Mouse (Mus musculus): ENCODE measurements around the gene Tbc1d23. TPM values are rescaled to one million over a fixed set of nuclear protein-coding genes. Genes with fewer than 3 reads are reported as not detected.

Gene Tbc1d23
- polyA plus RNA-seq, 1 experiment from 2014 or later: 23.2 TPM

- Histone ChIP-seq H3K27me3 (replicated peaks) (no peaks in the 10 kb centered on the region), H3K4me3 (replicated peaks) (no peak overlapping the region), H3K36me3 (peaks cover 6% of the 10 kb centered on the region), H3K4me2 (no peak overlapping the region), H3K9me3 (no peaks in the 10 kb centered on the region), H3K9ac (no peak overlapping the region), H3K27ac (no peak overlapping the region), H3K4me1 (peaks cover 2% of the 10 kb centered on the region; the same call in 1 of the 2 replicates)
- ATAC-seq (ENCODE audit: insufficient read depth, low FRiP score, low read depth): no peak
- 89% methylated on average over 6 of the region's 6 CpGs for WGBS
Measured at GRCm38 (mm10) chr16:57171570-57171969, 59.7 kb downstream of the Tbc1d23 start.

- Histone ChIP-seq H3K27me3 (replicated peaks) (no peaks in the 10 kb centered on the region), H3K4me1 (peaks cover 2% of the 10 kb centered on the region; the same call in 1 of the 2 replicates), H3K4me2 (no peak overlapping the region), H3K9me3 (no peaks in the 10 kb centered on the region), H3K27ac (no peak overlapping the region), H3K36me3 (peaks cover 6% of the 10 kb centered on the region), H3K9ac (no peak overlapping the region), H3K4me3 (replicated peaks) (no peak overlapping the region)
- 93% methylated on average over 8 of the region's 8 CpGs for WGBS
- ATAC-seq (ENCODE audit: insufficient read depth, low FRiP score, low read depth): no peak
Measured at GRCm38 (mm10) chr16:57171161-57171560, 60.1 kb downstream of the Tbc1d23 start.

- no peak for ATAC-seq (ENCODE audit: insufficient read depth, low FRiP score, low read depth)
- Histone ChIP-seq H3K4me1 (peaks cover 2% of the 10 kb centered on the region; the same call in 1 of the 2 replicates), H3K4me3 (replicated peaks) (no peak overlapping the region), H3K9me3 (no peaks in the 10 kb centered on the region), H3K27ac (no peak overlapping the region), H3K27me3 (replicated peaks) (no peaks in the 10 kb centered on the region), H3K9ac (no peak overlapping the region), H3K4me2 (no peak overlapping the region), H3K36me3 (peaks cover 3% of the 10 kb centered on the region; the same call in 1 of the 2 replicates)
- WGBS: 68% methylated on average over 4 of the region's 4 CpGs
Measured at GRCm38 (mm10) chr16:57168236-57168635, 63.1 kb downstream of the Tbc1d23 start.

GRCm38 (mm10) chr16:57167514-57167912 is 63.8 kb downstream of the Tbc1d23 start:
- Histone ChIP-seq H3K27ac (peak overlapping the region; percentile 95; the same call in 1 of the 2 replicates), H3K4me2 (peak overlapping the region; percentile 71), H3K27me3 (replicated peaks) (no peaks in the 10 kb centered on the region), H3K4me1 (peaks cover 2% of the 10 kb centered on the region; the same call in 1 of the 2 replicates), H3K9me3 (no peaks in the 10 kb centered on the region), H3K9ac (no peak overlapping the region; the same call in 1 of the 2 replicates), H3K36me3 (peaks cover under 1% of the 10 kb centered on the region; the same call in 1 of the 2 replicates), H3K4me3 (replicated peaks) (peak overlapping the region; percentile 95)
- peak; percentile 36; the same call in 1 of the 2 replicates for ATAC-seq (ENCODE audit: insufficient read depth, low FRiP score, low read depth)
- 17% methylated on average over 5 of the region's 5 CpGs for WGBS

- Histone ChIP-seq H3K27ac (peak within 1 kb of the TSS; percentile 95), H3K4me1 (peaks cover 2% of the 10 kb centered on the region; the same call in 1 of the 2 replicates), H3K36me3 (0 out of 2 replicates have a peak, but pooled peaks cover 2% of the 10 kb centered on the region), H3K4me2 (peak within 1 kb of the TSS; percentile 71), H3K9ac (peak within 1 kb of the TSS; percentile 88), H3K4me3 (replicated peaks) (peak within 1 kb of the TSS; percentile 95), H3K27me3 (replicated peaks) (no peaks in the 10 kb centered on the region), H3K9me3 (no peaks in the 10 kb centered on the region)
- WGBS: under 1% methylated on average over 58 of the region's 58 CpGs
- peak; percentile 96 for ATAC-seq (ENCODE audit: insufficient read depth, low FRiP score, low read depth)
Measured at GRCm38 (mm10) chr16:57166611-57167513, 64.4 kb downstream of the Tbc1d23 start, which contains the start of gene Nit2. TSS of gene Nit2 (minus strand) at chr16:57167341.

GRCm38 (mm10) chr16:57166086-57166485 is 65.2 kb downstream of the Tbc1d23 start:
- H3K4me2 ChIP-seq: peak overlapping the region; percentile 71
- no peaks in the 10 kb centered on the region for H3K9me3 ChIP-seq
- H3K4me3 ChIP-seq (replicated peaks): peak overlapping the region; percentile 95
- no peak for ATAC-seq (ENCODE audit: insufficient read depth, low FRiP score, low read depth)
- peak overlapping the region; percentile 95; the same call in 1 of the 2 replicates for H3K27ac ChIP-seq
- H3K4me1 ChIP-seq: peaks cover 2% of the 10 kb centered on the region; the same call in 1 of the 2 replicates
- no peak overlapping the region; the same call in 1 of the 2 replicates for H3K9ac ChIP-seq
- 0 out of 2 replicates have a peak, but pooled peaks cover 3% of the 10 kb centered on the region for H3K36me3 ChIP-seq
- WGBS: 75% methylated on average over 6 of the region's 6 CpGs
- H3K27me3 ChIP-seq (replicated peaks): no peaks in the 10 kb centered on the region

GRCm38 (mm10) chr16:57165157-57165556 is 66.1 kb downstream of the Tbc1d23 start:
- no peak overlapping the region for H3K4me3 ChIP-seq (replicated peaks)
- H3K36me3 ChIP-seq: 0 out of 2 replicates have a peak, but pooled peaks cover 5% of the 10 kb centered on the region
- H3K27me3 ChIP-seq (replicated peaks): no peaks in the 10 kb centered on the region
- WGBS: 95% methylated on average over 5 of the region's 5 CpGs
- H3K4me2 ChIP-seq: no peak overlapping the region
- no peaks in the 10 kb centered on the region for H3K9me3 ChIP-seq
- no peak overlapping the region for H3K9ac ChIP-seq
- ATAC-seq (ENCODE audit: insufficient read depth, low FRiP score, low read depth): no peak
- no peak overlapping the region for H3K27ac ChIP-seq
- peaks cover 2% of the 10 kb centered on the region; the same call in 1 of the 2 replicates for H3K4me1 ChIP-seq

GRCm38 (mm10) chr16:57163694-57164093 is 67.6 kb downstream of the Tbc1d23 start:
- Histone ChIP-seq H3K9ac (no peak overlapping the region), H3K4me3 (replicated peaks) (no peak overlapping the region), H3K27me3 (replicated peaks) (no peaks in the 10 kb centered on the region), H3K36me3 (peaks cover 8% of the 10 kb centered on the region; the same call in 1 of the 2 replicates), H3K4me1 (peaks cover 2% of the 10 kb centered on the region; the same call in 1 of the 2 replicates), H3K27ac (no peak overlapping the region), H3K4me2 (no peak overlapping the region), H3K9me3 (no peaks in the 10 kb centered on the region)
- ATAC-seq (ENCODE audit: insufficient read depth, low FRiP score, low read depth): no peak
- WGBS: 75% methylated on average over 1 of the region's 1 CpGs

GRCm38 (mm10) chr16:57162841-57163240 is 68.5 kb downstream of the Tbc1d23 start:
- ATAC-seq (ENCODE audit: insufficient read depth, low FRiP score, low read depth): no peak
- Histone ChIP-seq H3K9me3 (no peaks in the 10 kb centered on the region), H3K4me1 (peaks cover 2% of the 10 kb centered on the region; the same call in 1 of the 2 replicates), H3K4me2 (no peak overlapping the region), H3K36me3 (peaks cover 15% of the 10 kb centered on the region; the same call in 1 of the 2 replicates), H3K27me3 (replicated peaks) (no peaks in the 10 kb centered on the region), H3K27ac (no peak overlapping the region), H3K9ac (no peak overlapping the region), H3K4me3 (replicated peaks) (no peak overlapping the region)
- whole genome bisulfite sequencing: 90% methylated on average over 5 of the region's 5 CpGs

GRCm38 (mm10) chr16:57159835-57160234 is 71.5 kb downstream of the Tbc1d23 start:
- no peaks in the 10 kb centered on the region for H3K4me1 ChIP-seq
- H3K36me3 ChIP-seq: peaks cover 27% of the 10 kb centered on the region
- H3K27ac ChIP-seq: no peak overlapping the region
- H3K27me3 ChIP-seq (replicated peaks): no peaks in the 10 kb centered on the region
- H3K9ac ChIP-seq: no peak overlapping the region
- no peak overlapping the region for H3K4me2 ChIP-seq
- no peaks in the 10 kb centered on the region for H3K9me3 ChIP-seq
- ATAC-seq (ENCODE audit: insufficient read depth, low FRiP score, low read depth): no peak
- 63% methylated on average over 7 of the region's 7 CpGs for WGBS
- H3K4me3 ChIP-seq (replicated peaks): no peak overlapping the region

- H3K9me3 ChIP-seq: no peaks in the 10 kb centered on the region
- 69% methylated on average over 4 of the region's 4 CpGs for WGBS
- ATAC-seq (ENCODE audit: insufficient read depth, low FRiP score, low read depth): no peak
- no peaks in the 10 kb centered on the region for H3K27me3 ChIP-seq (replicated peaks)
- H3K4me1 ChIP-seq: no peaks in the 10 kb centered on the region
- H3K9ac ChIP-seq: no peak overlapping the region
- H3K36me3 ChIP-seq: peaks cover 27% of the 10 kb centered on the region
- H3K27ac ChIP-seq: no peak overlapping the region
- no peak overlapping the region for H3K4me3 ChIP-seq (replicated peaks)
- no peak overlapping the region for H3K4me2 ChIP-seq
Measured at GRCm38 (mm10) chr16:57157728-57158127, 73.6 kb downstream of the Tbc1d23 start.

- Histone ChIP-seq H3K4me3 (replicated peaks) (no peak overlapping the region), H3K36me3 (peaks cover 27% of the 10 kb centered on the region), H3K4me1 (no peaks in the 10 kb centered on the region), H3K9me3 (no peaks in the 10 kb centered on the region), H3K27ac (no peak overlapping the region), H3K9ac (no peak overlapping the region), H3K27me3 (replicated peaks) (no peaks in the 10 kb centered on the region), H3K4me2 (no peak overlapping the region)
- ATAC-seq (ENCODE audit: insufficient read depth, low FRiP score, low read depth): no peak
- WGBS: 82% methylated on average over 4 of the region's 4 CpGs
Measured at GRCm38 (mm10) chr16:57157076-57157475, 74.2 kb downstream of the Tbc1d23 start.

Measured in stomach, embryonic 15.5 days (tissue).